Mouse (Mus musculus) small intestine, adult 2 months (tissue): ENCODE measurements at regions not wholly inside any gene's neighbourhood (a gene's known extent, or its start where the extent isn't known, plus 50 kb on each side); places are given as distances from the start of the nearest gene placed in this dataset.

Experiments used
- CTCF ChIP-seq: fragments of 200-500 bp; IDR thresholded peaks from 2 replicates; pipeline ENCODE4 v1.5.1; 2012; ENCODE audit warnings: low read depth, mild to moderate bottlenecking, control low read depth, inconsistent platforms, low read length, moderate library complexity, mixed read lengths; ENCODE audit not compliant: insufficient replicate concordance, insufficient read length; ENCODE audit errors: extremely low read depth
- POLR2A ChIP-seq: fragments of 200-500 bp; IDR thresholded peaks from 2 replicates; pipeline ENCODE4 v1.6.1; 2012; ENCODE audit warnings: low read depth, mild to moderate bottlenecking, control low read depth, inconsistent platforms, low read length, moderate library complexity

- TF ChIP-seq CTCF (no peak), POLR2A (no peak)
Measured at GRCm38 (mm10) chr3:133623201-133623744, 78.3 kb upstream of the Tet2 start.
